Mouse (Mus musculus): ENCODE measurements around the gene Pias3. TPM values are rescaled to one million over a fixed set of nuclear protein-coding genes. Genes with fewer than 3 reads are reported as not detected.

The Pias3 gene
- total and polyA plus RNA-seq, 3 experiments, result 5.9 to 21.4 (median 13.1) TPM

DNA sequence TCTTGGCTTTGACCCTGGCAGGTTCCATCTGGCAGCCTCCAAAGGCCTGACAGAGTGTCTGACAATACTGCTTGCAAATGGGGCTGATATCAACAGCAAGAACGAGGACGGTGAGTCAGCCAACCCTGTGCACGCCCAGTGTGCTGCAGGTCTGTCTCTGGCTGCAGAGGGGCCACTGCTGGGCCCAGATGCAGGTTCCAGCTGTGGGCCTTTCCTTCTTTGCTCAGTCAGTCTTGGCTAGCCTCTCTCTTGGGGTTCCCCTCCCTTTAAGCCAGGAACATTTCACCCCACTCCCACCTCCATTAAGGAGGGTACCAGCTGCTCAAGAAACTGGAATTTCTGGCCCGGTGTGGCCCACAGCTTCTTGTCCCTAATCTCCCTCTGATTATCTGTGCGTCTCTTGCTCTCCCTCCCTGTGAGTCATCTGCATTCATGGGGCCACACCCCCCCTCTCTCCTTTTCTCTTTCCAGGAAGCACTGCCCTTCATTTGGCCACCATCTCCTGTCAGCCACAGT, 17.0 kb upstream of the Pias3 start:
- peak overlapping the region; percentile 31; the same call in 1 of the 2 replicates for H3K27ac ChIP-seq (ENCODE audit: insufficient read depth, low read depth)

DNA sequence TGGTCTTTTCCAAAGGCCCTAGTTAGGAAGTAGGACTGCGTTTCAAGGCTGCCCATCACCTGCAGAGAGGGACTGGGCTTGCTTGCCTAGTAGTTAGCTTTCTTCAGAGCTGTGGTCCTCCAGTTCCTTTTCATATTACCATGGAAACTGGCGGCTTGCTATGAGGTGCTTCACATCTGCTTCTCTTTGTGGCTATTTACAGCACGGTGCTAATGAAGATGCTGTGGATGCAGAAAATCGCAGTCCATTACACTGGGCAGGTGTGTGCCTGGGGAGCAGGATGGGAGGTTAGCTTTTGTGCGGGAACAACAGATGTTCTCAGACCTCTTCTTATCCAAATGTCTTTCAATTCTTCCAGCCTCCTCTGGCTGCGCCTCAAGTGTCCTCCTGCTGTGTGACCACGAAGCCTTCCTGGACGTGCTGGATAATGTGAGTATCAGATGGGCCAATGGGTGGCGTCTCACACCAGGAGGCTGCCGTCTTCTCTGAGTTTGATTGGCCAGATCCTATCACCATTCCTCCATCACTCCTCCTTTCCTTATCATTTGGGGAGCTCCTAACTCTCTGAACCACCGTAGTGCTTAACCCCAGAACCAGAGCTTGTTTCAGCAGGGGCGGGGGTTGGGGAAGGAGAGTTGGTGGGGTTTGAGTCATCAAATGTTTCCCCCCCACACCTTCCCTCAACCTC, 15.8 kb upstream of the Pias3 start:
- DNase-seq (ENCODE audit: extremely low read depth), result peak; percentile 57
- dilution Hi-C loops (cut with MboI; ENCODE audit: extremely low pct_ligation_motif_present, extremely low pct_unique_long_range_greater_than_20kb, low sequenced_read_pairs) (no loop called here), in situ Hi-C loops (cut with MboI; ENCODE audit: low pct_ligation_motif_present, low pct_unique_long_range_greater_than_20kb, low sequenced_read_pairs) (no loop called here)
- Histone ChIP-seq H3K27ac (ENCODE audit: insufficient read depth, low read depth) (no peak overlapping the region), H3K36me3 (replicated peaks in 1 of 2; ENCODE audit: control insufficient read depth in 1 of 2, insufficient read depth in 1 of 2, low read length in 1 of 2) (peaks cover 3 to 5% of the 10 kb centered on the region in 2 experiments), H3K9me3 (replicated peaks; ENCODE audit: low read length) (no peaks in the 10 kb centered on the region), H3K9ac (ENCODE audit: insufficient read depth, low read depth) (no peak overlapping the region), H3K4me2 (ENCODE audit: insufficient read depth, low read depth, poor library complexity, severe bottlenecking) (no peak overlapping the region), H3K4me3 (replicated peaks in 1 of 3; ENCODE audit: low read depth in 2 of 3, low read length in 2 of 3, poor library complexity in 1 of 3) (no peak overlapping the region), H3K4me1 (ENCODE audit: control insufficient read depth in 1 of 2, insufficient read depth in 2 of 2) (peaks cover 45 to 84% of the 10 kb centered on the region in 2 experiments), H3K27me3 (replicated peaks) (no peaks in the 10 kb centered on the region), H3K79me2 (replicated peaks; ENCODE audit: control insufficient read depth, extremely low read depth, insufficient read depth, poor library complexity, severe bottlenecking) (no peaks in the 10 kb centered on the region)
- TF ChIP-seq ZMIZ1 (IDR thresholded peaks at IDR 0.05; ENCODE audit: low read depth, low read length) (no peak), ETS1 (conservative IDR thresholded peaks at IDR 0.05; ENCODE audit: low read depth, low read length) (0 out of 2 replicates have a peak, but pooled peaks have one; percentile 23), TCF12 (IDR thresholded peaks at IDR 0.05; ENCODE audit: low read depth, low read length) (peak; percentile 39; the same call in 1 of the 2 replicates), MEF2A (IDR thresholded peaks at IDR 0.05; ENCODE audit: borderline replicate concordance, low read depth, low read length) (peak; percentile 40; the same call in 1 of the 2 replicates)

More for the DNA sequence above, 17.0 kb upstream of the Pias3 start:
- H3K36me3 ChIP-seq (replicated peaks in 1 of 2; ENCODE audit: control insufficient read depth in 1 of 2, insufficient read depth in 1 of 2, low read length in 1 of 2), result peaks cover 0 to 3% of the 10 kb centered on the region in 2 experiments
- peaks cover 41 to 84% of the 10 kb centered on the region in 2 experiments for H3K4me1 ChIP-seq (ENCODE audit: control insufficient read depth in 1 of 2, insufficient read depth in 2 of 2)
- DNase-seq (ENCODE audit: extremely low read depth), result no peak
- no peaks in the 10 kb centered on the region for H3K9me3 ChIP-seq (replicated peaks; ENCODE audit: low read length)
- H3K4me3 ChIP-seq (replicated peaks in 1 of 3; ENCODE audit: low read depth in 2 of 3, low read length in 2 of 3, poor library complexity in 1 of 3), result no peak overlapping the region
- H3K27me3 ChIP-seq (replicated peaks), result no peaks in the 10 kb centered on the region
- H3K9ac ChIP-seq (ENCODE audit: insufficient read depth, low read depth), result no peak overlapping the region; the same call in 1 of the 2 replicates
- in situ Hi-C loops (cut with MboI; ENCODE audit: low pct_ligation_motif_present, low pct_unique_long_range_greater_than_20kb, low sequenced_read_pairs), result no loop called here
- no peak for TF ChIP-seq POLR2AphosphoS2 (IDR thresholded peaks at IDR 0.05; ENCODE audit: low read depth, low read length)
- no peak for TF ChIP-seq JUND (conservative IDR thresholded peaks at IDR 0.05; ENCODE audit: low read depth, low read length)
- TF ChIP-seq POLR2A (IDR thresholded peaks at IDR 0.05; ENCODE audit: low read depth, low read length), result no peak
- TF ChIP-seq KAT2A (IDR thresholded peaks at IDR 0.05; ENCODE audit: insufficient replicate concordance, low read length), result no peak
- no peak for TF ChIP-seq ELF1 (IDR thresholded peaks at IDR 0.05; ENCODE audit: low read depth, low read length)
- TF ChIP-seq NRF1 (IDR thresholded peaks at IDR 0.05; ENCODE audit: low read depth, low read length), result no peak
- no peak for TF ChIP-seq GABPA (IDR thresholded peaks at IDR 0.05; ENCODE audit: insufficient replicate concordance, low read depth, low read length)
- TF ChIP-seq CHD1 (IDR thresholded peaks at IDR 0.05; ENCODE audit: low read depth, low read length), result no peak
- no peak for TF ChIP-seq TBP (conservative IDR thresholded peaks at IDR 0.05; ENCODE audit: low read depth, low read length)
- TF ChIP-seq EP300 (IDR thresholded peaks at IDR 0.05; ENCODE audit: low read length), result peak; percentile 39; the same call in 1 of the 2 replicates
- no peak for TF ChIP-seq HCFC1 (IDR thresholded peaks at IDR 0.05; ENCODE audit: low read depth, low read length)
- TF ChIP-seq MAX (IDR thresholded peaks at IDR 0.05; ENCODE audit: low read length), result no peak
- TF ChIP-seq SIN3A (IDR thresholded peaks at IDR 0.05; ENCODE audit: low read length), result no peak
- TF ChIP-seq USF1 (IDR thresholded peaks at IDR 0.05; ENCODE audit: low read depth, low read length), result no peak
- no peak for TF ChIP-seq JUN (IDR thresholded peaks at IDR 0.05; ENCODE audit: insufficient read depth, low read depth, low read length)
- no peak for TF ChIP-seq CHD2 (IDR thresholded peaks at IDR 0.05; ENCODE audit: low read length)
- no peak for TF ChIP-seq ZC3H11A (IDR thresholded peaks at IDR 0.05; ENCODE audit: low read depth, low read length)
- TF ChIP-seq SMC3 (IDR thresholded peaks at IDR 0.05; ENCODE audit: low read depth, low read length), result no peak
- TF ChIP-seq PAX5 (IDR thresholded peaks at IDR 0.05; ENCODE audit: low read length), result no peak
- no peak for TF ChIP-seq UBTF (IDR thresholded peaks at IDR 0.05; ENCODE audit: low read depth, low read length)
- TF ChIP-seq USF2 (conservative IDR thresholded peaks at IDR 0.05; ENCODE audit: low read depth, low read length), result no peak
- peak; percentile 26; the same call in 1 of the 2 replicates for TF ChIP-seq IRF4 (IDR thresholded peaks at IDR 0.05; ENCODE audit: low read depth, low read length)
- TF ChIP-seq ZKSCAN1 (IDR thresholded peaks at IDR 0.05; ENCODE audit: borderline replicate concordance, low read depth, low read length), result no peak
- TF ChIP-seq RAD21 (IDR thresholded peaks at IDR 0.05; ENCODE audit: low read depth, low read length), result no peak
- no peak for TF ChIP-seq MYC (IDR thresholded peaks at IDR 0.05; ENCODE audit: low read depth, low read length)
- TF ChIP-seq ETS1 (conservative IDR thresholded peaks at IDR 0.05; ENCODE audit: low read depth, low read length), result no peak
- TF ChIP-seq ZNF384 (IDR thresholded peaks at IDR 0.05; ENCODE audit: low read depth, low read length), result no peak
- TF ChIP-seq E2F4 (IDR thresholded peaks at IDR 0.05; ENCODE audit: insufficient replicate concordance, low read depth, low read length), result no peak
- TF ChIP-seq MEF2A (IDR thresholded peaks at IDR 0.05; ENCODE audit: borderline replicate concordance, low read depth, low read length), result no peak
- no peak for TF ChIP-seq RCOR1 (conservative IDR thresholded peaks at IDR 0.05; ENCODE audit: low read depth, low read length)
- TF ChIP-seq MAFK (IDR thresholded peaks at IDR 0.05; ENCODE audit: insufficient replicate concordance, low read length), result no peak
- TF ChIP-seq ZMIZ1 (IDR thresholded peaks at IDR 0.05; ENCODE audit: low read depth, low read length), result no peak
- TF ChIP-seq TCF12 (IDR thresholded peaks at IDR 0.05; ENCODE audit: low read depth, low read length), result peak; percentile 44; the same call in 1 of the 2 replicates
- TF ChIP-seq BHLHE40 (IDR thresholded peaks at IDR 0.05; ENCODE audit: low read depth, low read length), result peak; percentile 25; the same call in 1 of the 2 replicates
- no peak for TF ChIP-seq CTCF (conservative IDR thresholded peaks at IDR 0.05 in 1 of 2, IDR thresholded peaks at IDR 0.05 in 1 of 2; ENCODE audit: low read depth in 2 of 2, low read length in 2 of 2)
- no peak overlapping the region for H3K4me2 ChIP-seq (ENCODE audit: insufficient read depth, low read depth, poor library complexity, severe bottlenecking)
- dilution Hi-C loops (cut with MboI; ENCODE audit: extremely low pct_ligation_motif_present, extremely low pct_unique_long_range_greater_than_20kb, low sequenced_read_pairs), result no loop called here
- H3K79me2 ChIP-seq (replicated peaks; ENCODE audit: control insufficient read depth, extremely low read depth, insufficient read depth, poor library complexity, severe bottlenecking), result no peaks in the 10 kb centered on the region
